Mouse (Mus musculus): ENCODE measurements around the gene Atf2.

DNA sequence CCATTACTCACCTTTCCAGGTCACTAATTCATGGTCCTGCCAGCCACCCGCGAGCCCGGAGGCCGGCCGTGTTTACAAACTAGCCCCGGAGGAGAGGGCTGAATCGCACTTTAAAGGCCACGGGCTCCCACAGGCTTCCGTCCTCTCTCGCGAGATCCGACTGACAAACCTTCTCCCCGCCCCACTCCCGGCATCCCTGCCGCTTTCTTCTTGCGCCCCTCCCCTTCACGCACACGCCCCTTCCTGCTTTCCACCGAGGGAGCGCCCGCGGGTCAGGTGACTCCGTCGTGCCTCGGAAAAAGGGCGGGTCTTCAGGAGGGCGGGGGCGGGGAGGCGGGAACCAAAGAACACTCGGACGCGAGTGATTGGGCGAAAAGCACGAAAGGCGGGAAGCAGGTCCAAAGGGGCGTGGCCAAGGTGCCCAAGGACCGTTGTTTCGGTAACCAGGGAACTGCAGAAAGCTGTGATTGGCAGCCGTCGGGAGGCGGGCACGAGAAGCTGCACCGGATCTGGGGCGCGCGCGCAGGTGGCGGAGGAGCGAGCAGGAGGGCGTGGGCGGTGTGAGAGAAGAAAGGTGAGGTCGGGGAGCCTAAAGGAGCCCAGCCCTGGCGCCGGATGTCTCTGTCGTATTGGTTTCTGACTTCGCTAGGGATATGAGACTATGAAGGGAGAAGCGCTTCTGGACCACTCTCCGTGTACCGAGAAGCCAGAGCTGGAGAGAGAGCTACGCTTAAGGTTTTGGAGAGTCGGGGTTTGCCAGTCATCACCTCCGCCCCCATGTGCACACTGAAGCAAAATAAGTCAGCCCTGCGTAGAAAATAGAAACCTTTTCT, at the start of gene Atf2:
- peak; percentile 91 for TF ChIP-seq EP300 (IDR thresholded peaks at IDR 0.05)
- TF ChIP-seq CTCF (IDR thresholded peaks at IDR 0.05): no peak
